Mouse (Mus musculus) CH12F3 (cell line): ENCODE results near the gene Slc15a1.

ENCODE experiments used
- in situ Hi-C: fragments of 300-500 bp; cut with MboI; formaldehyde crosslinking; loops from 2 replicates; pipeline ENCODE4 v1.14.3; 2020; ENCODE audit warnings: low sequenced_read_pairs

The Slc15a1 gene

GRCm38 (mm10) chr14:121494238-121494637 is 10.8 kb downstream of the Slc15a1 start:
- in situ Hi-C loops, result no loop called here

GRCm38 (mm10) chr14:121493712-121494111 is 11.3 kb downstream of the Slc15a1 start:
- in situ Hi-C loops, result no loop called here

GRCm38 (mm10) chr14:121492328-121492727 is 12.7 kb downstream of the Slc15a1 start:
- in situ Hi-C loops, result no loop called here

GRCm38 (mm10) chr14:121485722-121486121 is 19.3 kb downstream of the Slc15a1 start:
- in situ Hi-C loops, result no loop called here

- in situ Hi-C loops, result no loop called here
These were observed 20.6 kb downstream of the Slc15a1 start for GRCm38 (mm10) chr14:121484436-121484835.

GRCm38 (mm10) chr14:121482181-121482580 is 22.9 kb downstream of the Slc15a1 start:
- in situ Hi-C loops, result no loop called here

GRCm38 (mm10) chr14:121481591-121481990 is 23.5 kb downstream of the Slc15a1 start:
- in situ Hi-C loops, result no loop called here

GRCm38 (mm10) chr14:121479096-121479495 is 26.0 kb downstream of the Slc15a1 start:
- in situ Hi-C loops, result no loop called here

- in situ Hi-C loops, result no loop called here
These were observed 26.9 kb downstream of the Slc15a1 start for GRCm38 (mm10) chr14:121477925-121478693.

- in situ Hi-C loops, result no loop called here
These were observed 31.2 kb downstream of the Slc15a1 start for GRCm38 (mm10) chr14:121473869-121474268.

GRCm38 (mm10) chr14:121471545-121472121 is 33.4 kb downstream of the Slc15a1 start:
- in situ Hi-C loops, result no loop called here

GRCm38 (mm10) chr14:121469601-121470000 is 35.5 kb downstream of the Slc15a1 start:
- in situ Hi-C loops, result no loop called here

- in situ Hi-C loops, result no loop called here
These were observed 37.4 kb downstream of the Slc15a1 start for GRCm38 (mm10) chr14:121467646-121468045.

GRCm38 (mm10) chr14:121466501-121466900 is 38.6 kb downstream of the Slc15a1 start:
- in situ Hi-C loops, result no loop called here

- in situ Hi-C loops, result no loop called here
These were observed 40.7 kb downstream of the Slc15a1 start for GRCm38 (mm10) chr14:121464318-121464717.

GRCm38 (mm10) chr14:121462756-121463155 is 42.3 kb downstream of the Slc15a1 start:
- in situ Hi-C loops, result no loop called here

GRCm38 (mm10) chr14:121460966-121461365 is 44.1 kb downstream of the Slc15a1 start:
- in situ Hi-C loops, result no loop called here

GRCm38 (mm10) chr14:121458521-121458920 is 46.5 kb downstream of the Slc15a1 start:
- in situ Hi-C loops, result no loop called here

GRCm38 (mm10) chr14:121457536-121457935 is 47.5 kb downstream of the Slc15a1 start:
- in situ Hi-C loops, result no loop called here

- in situ Hi-C loops, result no loop called here
These were observed 48.4 kb downstream of the Slc15a1 start for GRCm38 (mm10) chr14:121456416-121457285.

- in situ Hi-C loops, result no loop called here
These were observed 49.1 kb downstream of the Slc15a1 start for GRCm38 (mm10) chr14:121455976-121456375.
